Mouse (Mus musculus): Measurements from ENCODE around the gene Mst1r. TPM values are rescaled to one million over a fixed set of nuclear protein-coding genes. Genes with fewer than 3 reads are reported as not detected.

Mst1r gene
- total RNA-seq, 2 experiments from 2014 or later, result 2.4 to 3.4 TPM

Other genes with a start within 250 kb of the Mst1r start
- 10 to 100 TPM; 62.0 to 69.7 TPM for gene Slc38a3, start 237.3 kb upstream of the Mst1r start, total RNA-seq (2021)
- not detected for gene Gnat1, start 227.2 kb upstream of the Mst1r start, total RNA-seq (2021)
- gene Sema3f, start 196.4 kb upstream of the Mst1r start, total RNA-seq (2021), result 10 to 100 TPM; 15.1 to 15.8 TPM
- 10 to 100 TPM; 48.0 to 62.7 TPM for gene Rbm5, start 135.9 kb upstream of the Mst1r start, total RNA-seq (2021)
- gene Rbm6, start 33.6 kb upstream of the Mst1r start, total RNA-seq (2021), result 10 to 100 TPM; 29.9 to 30.3 TPM
- 10 to 100 TPM; 10.8 to 11.2 TPM for gene Mon1a, start 18.7 kb upstream of the Mst1r start, total RNA-seq (2021)
- gene Actl11, start 21.6 kb downstream of the Mst1r start, total RNA-seq (2021), result not detected
- gene Camkv, start 28.8 kb downstream of the Mst1r start, total RNA-seq (2021), result not detected
- under 1 TPM; 0.59 to 0.73 TPM for gene Traip, start 43.3 kb downstream of the Mst1r start, total RNA-seq (2021)
- gene Uba7, start 68.6 kb downstream of the Mst1r start, total RNA-seq (2021), result 10 to 100 TPM; 12.0 to 14.9 TPM
- under 1 TPM in 1 of 2 experiments, not detected in 1; 0.60 TPM for gene Gm20661, start 76.2 kb downstream of the Mst1r start, total RNA-seq (2021)
- gene Inka1, start 79.0 kb downstream of the Mst1r start, total RNA-seq (2021), result 10 to 100 TPM in 1 of 2 experiments, 1 to 10 TPM in 1; 9.9 to 11.1 TPM
- gene Cdhr4, start 85.6 kb downstream of the Mst1r start, total RNA-seq (2021), result 1 to 10 TPM in 1 of 2 experiments, under 1 TPM in 1; 0.87 to 1.0 TPM
- 1 to 10 TPM; 1.1 to 1.4 TPM for gene Gm20662, start 89.5 kb downstream of the Mst1r start, total RNA-seq (2021)
- 10 to 100 TPM; 44.8 TPM for gene Ip6k1, start 95.6 kb downstream of the Mst1r start, total RNA-seq (2021)
- 10 to 100 TPM in 1 of 2 experiments, 1 to 10 TPM in 1; 9.4 to 10.7 TPM for gene Gmppb, start 142.4 kb downstream of the Mst1r start, total RNA-seq (2021)
- gene Amigo3, start 146.3 kb downstream of the Mst1r start, total RNA-seq (2021), result 1 to 10 TPM; 1.8 TPM
- gene Mst1, start 173.6 kb downstream of the Mst1r start, total RNA-seq (2021), result not detected
- 100 to 1,000 TPM in 1 of 2 experiments, 10 to 100 TPM in 1; 90.1 to 112 TPM for gene Rnf123, start 176.5 kb downstream of the Mst1r start, total RNA-seq (2021)
- gene Apeh, start 187.7 kb downstream of the Mst1r start, total RNA-seq (2021), result 10 to 100 TPM; 43.1 to 45.4 TPM

All from heart, postnatal 25 days (tissue).